Mouse (Mus musculus) Patski (cell line): ENCODE measurements at regions not wholly inside any gene's neighbourhood (a gene's known extent, or its start where the extent isn't known, plus 50 kb on each side); places are given as distances from the start of the nearest gene placed in this dataset.

ENCODE experiments used
- ATAC-seq: fragments of 100-300 bp; one replicate; pipeline ENCODE4 v1.8.0; 2021
- CTCF ChIA-PET: fragments of 350-600 bp; sonication (Branson Sonifier 250); formaldehyde crosslinking; loops from one replicate; lab custom pipeline; 2022; ENCODE audit warnings: inconsistent platforms; lab: Charles Lee
- POLR2A ChIA-PET: fragments of 350-600 bp; sonication (Branson Sonifier 250); formaldehyde crosslinking; loops from one replicate; lab custom pipeline; 2022; ENCODE audit warnings: antibody characterized with exemption, inconsistent platforms; lab: Charles Lee
- DNase-seq: peaks from one replicate; pipeline ENCODE4 v3.0.0-alpha.2; 2011; ENCODE audit warnings: low read depth, low spot score
- H3K27me3 ChIP-seq: fragments of 371-371 bp; one replicate; pipeline ENCODE4 v1.5.1; 2021
- CTCF ChIP-seq: fragments of 100-300 bp; IDR thresholded peaks from one replicate; pipeline ENCODE4 v1.5.1; 2021
- in situ Hi-C: fragments of 300-500 bp; cut with MboI; formaldehyde crosslinking; loops from 3 replicates; pipeline ENCODE4 v1.11.1; 2018; ENCODE audit warnings: low pct_unique_long_range_greater_than_20kb, mixed read lengths

- ChIA-PET POLR2A (no interaction called here), CTCF (interaction anchor here (0.7 kb wide), 1 partner anchor 298 kb away, joined by 3 read pairs; no protein-coding TSS in a partner anchor)
- no peak for TF ChIP-seq CTCF
- H3K27me3 ChIP-seq = peaks cover 2% of the 10 kb centered on the region
- DNase-seq (no peak), ATAC-seq (no peak)
- in situ Hi-C loops = no loop called here
Measured at GRCm38 (mm10) chr8:49533412-49534351, 689.9 kb upstream of the Tenm3 start.

GRCm38 (mm10) chr8:49529294-49529693, 685.5 kb upstream of the Tenm3 start:
- in situ Hi-C loops = no loop called here
- ChIA-PET POLR2A (no interaction called here), CTCF (interaction anchor here (1.4 kb wide), 1 partner anchor 33 kb away, joined by 3 read pairs; no protein-coding TSS in a partner anchor)
- no peak for DNase-seq
- peaks cover 13% of the 10 kb centered on the region for H3K27me3 ChIP-seq
- TF ChIP-seq CTCF = peak; percentile 43
- peak; percentile 51 for ATAC-seq

GRCm38 (mm10) chr8:49492906-49493305, 649.2 kb upstream of the Tenm3 start:
- ATAC-seq (no peak), DNase-seq (no peak)
- ChIA-PET POLR2A (no interaction called here), CTCF (interaction anchor here (0.6 kb wide), 1 partner anchor 56 kb away, joined by 3 read pairs; no protein-coding TSS in a partner anchor)
- peaks cover 18% of the 10 kb centered on the region for H3K27me3 ChIP-seq
- in situ Hi-C loops = no loop called here
- no peak for TF ChIP-seq CTCF

GRCm38 (mm10) chr8:49485284-49485683, 641.5 kb upstream of the Tenm3 start:
- DNase-seq (no peak), ATAC-seq (no peak)
- H3K27me3 ChIP-seq = peaks cover 41% of the 10 kb centered on the region
- ChIA-PET CTCF (interaction anchor here (1.5 kb wide), 1 partner anchor 9 kb away, joined by 4 read pairs; no protein-coding TSS in a partner anchor), POLR2A (no interaction called here)
- in situ Hi-C loops = no loop called here
- TF ChIP-seq CTCF = no peak

DNA sequence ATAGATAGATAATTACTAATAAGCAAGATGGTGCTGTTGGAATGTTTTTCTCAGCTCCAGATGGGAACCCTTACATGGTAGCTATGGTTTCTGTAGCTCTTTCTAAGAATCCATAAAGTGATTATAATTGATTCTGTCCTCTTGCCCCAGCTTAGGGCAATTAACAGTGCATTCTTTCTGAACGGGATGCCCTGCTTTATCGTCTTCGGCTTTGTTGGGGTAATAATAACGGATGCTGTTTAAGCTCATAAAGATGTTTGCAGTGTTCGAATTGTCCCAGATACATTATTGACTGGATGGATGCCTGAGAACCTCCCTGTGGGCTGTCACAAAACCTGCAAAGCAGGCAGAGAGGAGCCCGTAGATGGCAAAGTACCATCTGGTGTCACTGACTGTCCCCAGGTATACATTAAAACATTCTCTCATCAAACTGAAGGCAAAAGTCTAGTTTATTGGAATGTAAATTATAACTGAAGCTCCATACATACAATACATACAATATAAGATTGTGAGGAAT, 637.8 kb upstream of the Tenm3 start:
- H3K27me3 ChIP-seq = peaks cover 28% of the 10 kb centered on the region
- ATAC-seq (no peak), DNase-seq (no peak)
- CTCF ChIA-PET = no interaction called here
- in situ Hi-C loops = no loop called here
- TF ChIP-seq CTCF = no peak
- POLR2A ChIA-PET = no interaction called here

GRCm38 (mm10) chr8:49465911-49466518, 622.3 kb upstream of the Tenm3 start:
- ATAC-seq (no peak), DNase-seq (no peak)
- ChIA-PET CTCF (no interaction called here), POLR2A (interaction anchor here (0.7 kb wide), 1 partner anchor 355 kb away, joined by 3 read pairs; no protein-coding TSS in a partner anchor)
- H3K27me3 ChIP-seq = peaks cover 22% of the 10 kb centered on the region
- no peak for TF ChIP-seq CTCF
- in situ Hi-C loops = no loop called here

- peaks cover 22% of the 10 kb centered on the region for H3K27me3 ChIP-seq
- TF ChIP-seq CTCF = no peak
- POLR2A ChIA-PET = interaction anchor here (0.7 kb wide), 1 partner anchor 356 kb away, joined by 3 read pairs; no protein-coding TSS in a partner anchor
- CTCF ChIA-PET = no interaction called here
- ATAC-seq = no peak
- DNase-seq = no peak
- in situ Hi-C loops = no loop called here
Measured at GRCm38 (mm10) chr8:49465070-49465469, 621.3 kb upstream of the Tenm3 start.

DNA sequence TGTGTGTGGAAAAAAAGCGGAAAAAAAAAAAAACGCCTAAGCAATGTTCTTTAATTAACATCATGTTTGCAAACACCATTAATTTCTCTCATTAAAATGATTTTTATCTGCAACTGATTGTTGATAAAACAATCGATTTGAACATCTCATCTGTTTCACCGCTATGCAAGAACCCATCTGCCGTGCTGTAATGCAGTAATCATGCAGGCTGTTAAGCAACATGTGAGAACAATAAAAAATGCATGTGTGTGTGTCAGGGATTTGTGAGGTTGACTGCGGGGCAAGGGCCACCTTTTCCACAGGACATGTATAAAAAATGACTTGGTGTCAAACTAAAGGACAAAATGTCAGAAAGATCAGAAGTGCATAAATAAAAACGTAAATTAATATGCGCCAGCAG, 618.9 kb upstream of the Tenm3 start:
- TF ChIP-seq CTCF = no peak
- H3K27me3 ChIP-seq = peaks cover 22% of the 10 kb centered on the region
- ChIA-PET CTCF (interaction anchor here (0.8 kb wide), 1 partner anchor 12 kb away, joined by 3 read pairs; no protein-coding TSS in a partner anchor), POLR2A (no interaction called here)
- ATAC-seq (no peak), DNase-seq (no peak)
- in situ Hi-C loops = no loop called here

DNA sequence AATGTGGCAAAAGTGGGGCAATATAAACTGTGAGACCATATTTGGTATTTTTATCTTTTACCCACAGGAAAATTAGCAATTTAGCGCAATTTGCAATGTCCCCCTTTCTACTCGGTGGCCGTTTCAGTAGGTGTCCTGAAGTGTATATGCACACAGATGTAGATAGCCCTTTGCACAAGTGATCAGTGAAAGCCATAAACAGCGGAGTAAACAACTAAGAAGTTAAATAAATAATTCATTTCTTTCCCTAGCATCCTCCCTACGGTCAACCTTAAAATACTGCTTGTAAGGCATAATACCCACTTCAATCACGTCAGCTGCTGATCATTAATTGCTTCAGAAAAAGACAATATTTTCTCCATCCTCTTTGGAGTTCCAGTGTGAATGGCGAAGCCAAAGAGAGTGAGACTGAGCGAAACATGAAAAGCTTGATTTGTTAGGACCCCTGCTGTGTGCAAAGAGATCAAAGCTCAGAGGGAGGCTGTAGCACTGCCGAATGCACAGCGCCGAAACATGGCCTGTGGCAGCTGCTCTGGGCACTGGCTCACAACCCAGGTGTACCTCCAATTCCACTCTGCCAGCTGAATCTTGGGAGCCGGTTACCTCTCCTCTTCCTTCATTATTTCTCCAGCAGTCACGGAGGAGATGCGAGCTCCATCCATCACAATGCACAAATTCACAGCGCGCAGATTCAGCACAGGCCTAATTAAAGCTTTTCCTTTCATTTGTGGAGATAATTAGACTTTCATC, 618.1 kb upstream of the Tenm3 start:
- in situ Hi-C loops = no loop called here
- CTCF ChIA-PET = interaction anchor here (0.8 kb wide), 1 partner anchor 11 kb away, joined by 3 read pairs; no protein-coding TSS in a partner anchor
- ATAC-seq = no peak
- POLR2A ChIA-PET = no interaction called here
- H3K27me3 ChIP-seq = peaks cover 19% of the 10 kb centered on the region
- no peak for DNase-seq
- no peak for TF ChIP-seq CTCF

- TF ChIP-seq CTCF = no peak
- DNase-seq = no peak
- no peak for ATAC-seq
- CTCF ChIA-PET = interaction anchor here (0.7 to 1.6 kb wide), 3 partner anchors 11 to 82 kb away, joined by 3 read pairs; no protein-coding TSS in a partner anchor
- in situ Hi-C loops = no loop called here
- peaks cover 4% of the 10 kb centered on the region for H3K27me3 ChIP-seq
- POLR2A ChIA-PET = no interaction called here
Measured at GRCm38 (mm10) chr8:49445444-49445843, 601.7 kb upstream of the Tenm3 start.
